Mouse (Mus musculus) kidney, postnatal 10 days (tissue): ENCODE measurements at regions not wholly inside any gene's neighbourhood (a gene's known extent, or its start where the extent isn't known, plus 50 kb on each side); places are given as distances from the start of the nearest gene placed in this dataset.
A peak's percentile ranks its signal among the peaks of the same experiment; 100 is the strongest.

Experiments
- DNase-seq: peaks from one replicate; pipeline ENCODE4 v3.0.0; 2021; ENCODE audit warnings: mixed read lengths

GRCm38 (mm10) chr14:97170841-97171240 lies 651.9 kb upstream of the Klhl1 start:
- DNase-seq = no peak

GRCm38 (mm10) chr14:97165793-97166192 lies 646.9 kb upstream of the Klhl1 start:
- DNase-seq = no peak

GRCm38 (mm10) chr14:97148997-97149653 lies 630.2 kb upstream of the Klhl1 start:
- peak; percentile 8 for DNase-seq

DNA sequence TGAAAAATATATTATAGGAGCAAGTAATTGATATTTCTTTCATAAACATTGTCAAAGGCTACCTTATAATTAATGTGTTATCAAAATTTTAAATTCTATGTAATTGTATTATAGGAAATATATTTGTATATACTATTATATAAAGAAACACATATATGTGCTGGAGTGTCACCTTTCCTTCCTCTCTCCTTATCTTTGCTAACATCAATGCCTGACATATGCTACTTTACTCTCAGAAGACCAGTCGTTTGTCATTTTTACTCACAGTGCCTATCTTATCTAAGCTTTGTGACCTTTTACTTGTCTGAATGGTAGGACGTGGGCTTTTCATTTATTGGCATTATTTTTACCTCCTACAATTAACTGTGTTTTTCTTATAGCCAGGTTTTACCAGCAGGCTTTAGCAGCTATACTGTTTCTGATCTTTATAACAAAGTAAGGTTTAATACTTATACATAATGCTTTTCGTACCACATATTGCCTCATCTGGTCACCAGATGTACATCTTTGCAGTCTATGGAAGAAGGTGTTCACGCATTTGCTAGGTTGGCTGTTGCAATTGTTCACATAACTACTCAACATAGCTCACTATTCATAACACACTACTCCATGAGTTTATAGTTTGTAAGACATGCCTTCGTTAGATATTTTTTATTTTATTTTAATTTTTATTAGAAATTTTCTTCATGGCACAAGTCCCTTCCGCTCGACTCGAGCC lies 597.2 kb upstream of the Klhl1 start:
- DNase-seq = no peak

- no peak for DNase-seq
These were observed 582.3 kb upstream of the Klhl1 start for GRCm38 (mm10) chr14:97101090-97101675.

- no peak for DNase-seq
These were observed 574.5 kb upstream of the Klhl1 start for GRCm38 (mm10) chr14:97093389-97093788.

GRCm38 (mm10) chr14:97088863-97089262 lies 570.0 kb upstream of the Klhl1 start:
- no peak for DNase-seq

DNA sequence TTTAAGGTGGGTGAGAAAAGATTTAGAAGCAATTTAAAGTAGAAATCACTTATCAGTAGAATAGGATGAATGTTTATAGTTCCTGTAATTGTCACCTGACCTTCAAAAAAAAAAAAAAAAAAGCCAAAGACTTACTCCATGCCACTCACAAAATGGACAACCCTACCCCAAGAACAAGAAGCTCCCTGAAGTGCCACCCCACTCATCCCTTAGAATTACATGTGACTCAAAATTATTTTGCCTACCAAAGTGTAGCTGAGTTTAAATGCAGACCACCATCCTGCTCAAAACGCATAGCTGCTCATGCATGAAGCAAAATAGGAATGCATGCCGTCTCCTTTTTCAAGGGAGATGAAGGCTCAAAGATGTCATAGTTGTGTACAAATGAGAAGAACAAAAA lies 568.4 kb upstream of the Klhl1 start:
- DNase-seq = no peak

DNA sequence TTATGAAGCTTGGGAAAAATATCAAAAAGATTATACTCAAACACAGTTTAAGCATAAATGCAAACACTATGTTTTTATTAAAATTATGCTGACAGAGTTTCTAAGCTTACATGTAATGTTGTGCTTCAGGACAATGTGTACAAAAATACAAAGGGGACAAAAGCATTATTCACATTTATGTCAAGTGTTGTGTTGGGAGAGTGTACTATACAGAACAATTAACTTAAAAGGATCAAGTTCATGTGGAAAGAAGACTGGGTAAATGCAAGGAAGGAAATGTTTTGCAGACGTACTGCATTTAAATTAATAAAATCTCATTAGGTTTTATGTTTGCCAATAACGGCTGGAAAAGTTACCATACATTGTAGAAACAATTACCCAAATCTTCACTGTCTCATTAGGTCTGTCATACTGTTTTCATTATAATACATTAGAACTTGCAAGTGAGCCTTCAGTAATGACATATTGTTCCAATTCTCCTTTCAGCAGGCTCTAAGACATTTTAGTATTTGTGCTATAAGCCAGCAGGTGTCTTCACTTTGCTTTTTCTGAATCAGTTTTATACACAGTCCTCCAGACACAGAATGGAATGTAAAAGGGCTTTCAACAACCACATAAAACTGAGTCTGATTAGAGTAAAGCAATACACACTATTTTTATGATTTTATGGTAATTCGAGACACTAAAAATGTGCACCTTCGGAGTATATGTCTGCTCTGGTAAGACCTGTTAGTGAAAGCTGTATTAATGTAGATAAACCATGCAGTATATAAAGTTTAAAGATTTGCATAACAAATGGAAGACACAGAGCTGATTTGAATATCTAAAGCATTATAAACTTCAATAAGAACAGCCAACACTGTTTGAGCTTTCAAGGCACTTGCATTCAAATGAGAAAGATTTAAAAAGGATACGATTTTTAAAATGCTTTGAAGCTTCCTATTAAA lies 567.7 kb upstream of the Klhl1 start:
- DNase-seq = no peak

DNA sequence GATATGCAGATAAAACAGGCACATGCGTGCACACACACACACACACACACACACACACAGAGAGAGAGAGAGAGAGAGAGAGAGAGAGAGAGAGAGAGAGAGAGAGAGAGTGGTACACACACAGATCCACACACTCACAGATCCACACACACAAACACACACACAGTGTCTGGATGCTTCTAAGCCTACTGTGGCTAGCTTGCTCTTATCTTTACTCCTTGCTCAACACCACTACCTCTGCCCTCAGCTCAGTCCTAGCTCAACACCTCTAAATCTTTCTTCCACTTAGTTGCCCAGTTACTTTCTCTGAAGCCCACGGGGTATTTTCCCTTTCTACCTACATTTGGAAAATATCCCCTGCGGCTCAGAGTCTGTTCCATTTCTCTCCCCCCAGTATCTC lies 555.9 kb upstream of the Klhl1 start:
- DNase-seq = no peak

DNA sequence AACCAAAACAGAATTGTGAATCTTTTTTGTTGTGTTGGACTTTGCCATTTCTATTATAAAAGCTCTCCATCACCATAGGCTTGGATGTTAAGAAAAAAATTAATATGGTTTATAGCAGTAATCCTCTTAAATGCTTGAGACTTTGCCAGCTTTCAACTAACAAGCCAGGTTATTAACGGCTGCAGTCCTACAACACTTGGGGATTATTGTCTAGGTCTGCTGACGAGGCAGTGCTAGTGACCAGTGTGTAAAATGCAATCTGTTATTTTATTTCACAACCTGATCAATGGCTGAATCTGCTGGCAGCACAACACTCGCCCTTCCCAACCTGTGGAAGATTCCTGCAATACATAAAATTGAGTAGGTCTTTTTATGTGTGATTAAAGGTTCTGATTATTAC lies 549.9 kb upstream of the Klhl1 start:
- no peak for DNase-seq

GRCm38 (mm10) chr14:97068313-97068712 lies 549.4 kb upstream of the Klhl1 start:
- DNase-seq = no peak

GRCm38 (mm10) chr14:97045321-97045720 lies 526.4 kb upstream of the Klhl1 start:
- no peak for DNase-seq

- no peak for DNase-seq
These were observed 520.9 kb upstream of the Klhl1 start for GRCm38 (mm10) chr14:97039850-97040249.

- no peak for DNase-seq
These were observed 509.6 kb upstream of the Klhl1 start for GRCm38 (mm10) chr14:97028528-97028927.

DNA sequence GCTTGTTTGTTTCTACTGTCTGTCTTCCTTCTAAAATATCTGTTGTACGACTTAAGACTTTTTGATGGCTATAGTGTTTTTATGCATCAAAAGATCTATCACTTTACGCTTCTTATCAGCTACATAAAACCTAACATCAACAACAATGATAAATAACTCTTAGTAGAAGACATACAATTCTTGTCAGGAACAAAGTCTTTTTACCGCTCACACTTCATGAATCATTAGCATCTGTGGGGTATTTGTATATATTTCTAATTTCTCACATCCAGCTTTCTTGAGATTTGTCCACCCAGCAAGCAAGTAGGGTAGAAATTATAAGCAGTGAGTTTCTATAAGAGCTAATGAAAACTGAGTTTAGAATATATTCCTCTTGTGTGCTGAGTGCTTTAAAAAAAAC lies 487.4 kb upstream of the Klhl1 start:
- no peak for DNase-seq

- no peak for DNase-seq
These were observed 476.2 kb upstream of the Klhl1 start for GRCm38 (mm10) chr14:96995081-96995480.

- DNase-seq = no peak
These were observed 471.8 kb upstream of the Klhl1 start for GRCm38 (mm10) chr14:96990542-96991162.

DNA sequence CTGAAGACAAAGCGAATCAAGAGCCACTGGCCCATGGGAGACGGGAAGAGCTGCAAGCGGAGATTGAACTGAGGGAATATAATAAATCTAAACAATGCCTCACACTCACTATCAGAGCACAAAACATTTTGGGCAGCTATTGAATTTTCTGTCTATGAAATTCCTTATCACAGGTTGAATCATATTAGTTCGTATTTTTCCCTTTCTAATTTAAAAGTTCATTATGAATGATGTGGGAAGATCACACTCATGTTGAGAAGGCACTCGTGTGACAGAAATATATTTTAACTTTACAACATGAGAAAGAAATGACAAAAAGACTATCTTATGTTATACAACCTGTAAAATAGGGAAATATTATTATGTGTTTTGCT lies 444.2 kb upstream of the Klhl1 start:
- DNase-seq = no peak

DNA sequence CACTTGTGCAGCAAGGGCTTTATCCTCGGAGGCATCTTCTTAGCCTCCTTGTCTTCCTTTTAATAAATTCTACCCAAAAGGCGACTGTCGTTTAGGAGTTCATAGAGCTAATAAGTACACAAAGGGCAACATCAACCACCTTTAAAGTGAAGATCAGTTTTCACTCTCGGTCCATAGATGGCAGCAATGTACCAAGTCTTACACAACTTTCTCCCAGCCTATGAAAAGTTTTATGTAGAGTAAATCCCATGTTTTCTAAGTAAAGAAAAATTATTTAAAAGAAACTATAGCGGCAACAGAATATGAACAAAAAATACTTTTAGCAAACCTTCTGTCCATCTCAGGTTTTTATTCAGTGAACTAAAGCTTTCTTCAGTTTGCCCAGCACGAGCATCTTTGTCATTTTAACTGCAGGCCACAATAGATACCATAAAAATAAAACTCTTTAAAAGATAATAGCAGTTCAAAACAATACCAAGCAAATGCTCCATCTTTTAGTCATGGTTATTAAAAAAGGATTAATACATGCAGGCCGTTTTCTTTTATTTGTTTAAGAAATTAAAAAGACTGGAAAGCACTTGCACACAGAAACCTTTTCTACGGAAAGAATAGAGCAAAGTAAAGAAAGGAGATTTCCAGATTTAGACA lies 443.6 kb upstream of the Klhl1 start:
- DNase-seq = no peak

DNA sequence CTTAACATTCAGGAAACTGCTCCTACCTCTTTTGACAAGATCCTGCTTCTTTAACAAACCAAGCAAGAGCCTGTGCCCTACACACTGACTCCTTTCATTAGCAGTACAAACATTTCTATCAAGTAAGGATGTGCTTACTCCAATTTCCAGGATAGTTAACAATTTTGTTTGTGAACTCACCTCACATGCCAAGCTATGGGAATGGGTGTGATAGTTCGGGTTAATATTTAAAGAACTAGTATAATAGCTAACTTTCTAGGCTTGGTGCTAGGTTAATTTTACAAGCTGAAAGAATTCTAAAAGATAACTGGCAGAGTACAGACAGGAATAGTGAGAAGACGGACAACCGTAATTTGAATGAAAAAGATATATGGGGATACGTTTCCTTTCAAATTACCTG lies 437.2 kb upstream of the Klhl1 start:
- no peak for DNase-seq

DNA sequence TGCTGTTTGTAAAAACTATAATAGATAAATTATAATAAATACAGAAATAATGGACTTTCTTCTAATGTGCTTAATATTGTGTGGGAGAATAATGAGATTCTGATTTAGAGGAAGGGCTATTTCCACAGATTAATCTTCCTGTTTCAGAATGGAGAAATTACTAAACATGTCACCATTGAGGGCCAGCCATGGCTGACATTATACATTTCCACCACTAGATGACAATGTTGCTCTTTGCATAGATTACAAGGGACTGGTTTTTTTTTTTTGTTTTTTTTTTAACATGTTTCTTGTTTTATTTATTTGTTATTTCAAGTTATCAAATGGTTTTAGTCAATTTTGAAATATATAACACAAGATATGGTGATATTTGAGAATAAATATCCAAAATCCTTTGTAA lies 435.6 kb upstream of the Klhl1 start:
- peak; percentile 14 for DNase-seq
